Mouse (Mus musculus): ENCODE data around the gene Grik2. TPM values are rescaled to one million over a fixed set of nuclear protein-coding genes. Genes with fewer than 3 reads are reported as not detected.

The Grik2 gene
- total and polyA plus RNA-seq, 2 experiments from 2014 or later = 30.2 to 102 TPM

DNA sequence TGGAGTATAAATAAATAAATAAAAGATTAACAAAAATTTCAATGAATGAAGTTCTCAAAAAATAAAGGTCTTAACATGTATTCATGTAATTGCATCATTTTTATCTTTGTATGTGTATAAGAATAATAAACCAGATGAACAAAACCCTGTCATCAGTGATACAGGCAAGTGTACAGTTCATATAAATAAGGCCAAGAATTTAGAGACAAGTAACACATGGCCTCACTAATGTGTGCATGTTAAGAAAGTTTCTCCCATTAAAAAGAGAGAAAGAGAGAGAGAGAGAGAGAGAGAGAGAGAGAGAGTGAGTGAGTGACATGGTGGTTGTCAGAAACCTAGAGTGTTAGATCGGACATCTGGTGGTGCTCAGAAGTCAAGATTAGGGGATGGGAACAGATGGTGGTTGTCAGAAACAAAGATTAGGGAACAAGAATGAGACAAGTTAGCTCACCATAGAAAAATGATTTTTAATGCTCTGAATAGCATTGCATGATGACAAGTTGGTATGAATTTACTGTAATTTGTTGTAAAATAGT lies 228.6 kb downstream of the Grik2 start:
- Histone ChIP-seq H3K36me3 (ENCODE audit: insufficient read depth) (no peaks in the 10 kb centered on the region), H3K9ac (no peak overlapping the region), H3K4me3 (ENCODE audit: low read depth, low read length) (no peak overlapping the region), H3K27ac (ENCODE audit: low read depth, low read length) (no peak overlapping the region), H3K9me3 (ENCODE audit: low read length) (no peaks in the 10 kb centered on the region), H3K4me1 (ENCODE audit: insufficient read depth) (no peaks in the 10 kb centered on the region), H3K27me3 (ENCODE audit: insufficient read depth, low read length) (no peaks in the 10 kb centered on the region), H3K4me2 (ENCODE audit: low read depth) (no peak overlapping the region)
- TF ChIP-seq CTCF (IDR thresholded peaks at IDR 0.05; ENCODE audit: low read depth) = no peak
- 52% methylated on average over 1 of the region's 1 CpGs for WGBS
- peak; percentile 66 for ATAC-seq
- DNase-seq = peak; percentile 11

DNA sequence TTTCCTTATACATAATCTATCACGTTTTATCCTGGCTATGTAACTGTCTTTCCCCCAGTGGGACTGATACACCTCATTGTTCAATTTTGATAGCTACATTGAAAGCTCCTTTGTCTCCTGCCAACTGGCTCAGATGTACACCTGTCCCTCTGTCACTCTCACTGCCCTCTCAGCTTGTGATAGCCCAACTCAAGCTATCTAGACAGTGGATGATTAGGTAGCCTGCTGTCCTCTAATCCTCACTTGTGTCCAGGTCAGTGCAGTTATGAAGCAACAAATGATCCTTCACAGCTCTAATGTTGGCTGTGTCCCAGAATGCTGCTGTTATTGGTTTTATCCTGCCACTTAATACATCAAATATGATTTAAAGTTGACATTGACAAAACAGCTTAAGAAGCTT lies 246.3 kb downstream of the Grik2 start:
- no peak for ATAC-seq

DNA sequence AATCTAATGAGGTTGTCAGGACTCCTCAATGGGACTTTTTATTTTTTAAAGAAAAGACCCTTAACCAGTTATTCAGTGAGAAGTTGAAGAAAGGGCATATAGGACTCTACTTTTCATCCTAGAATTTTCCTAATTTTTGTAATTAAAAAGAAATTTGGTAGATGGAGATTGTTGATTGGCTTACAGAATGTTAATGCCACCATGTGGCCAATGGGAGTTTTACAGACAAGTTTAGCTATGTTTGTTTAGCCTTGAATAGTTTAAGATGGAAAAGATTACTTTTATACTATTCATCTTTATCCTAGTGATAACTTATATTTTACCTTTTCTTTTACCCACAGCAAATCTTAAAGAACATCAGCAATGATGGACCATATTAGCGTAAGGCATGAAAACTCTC lies 268.8 kb downstream of the Grik2 start:
- ATAC-seq = no peak
- WGBS = 100% methylated on average over 1 of the region's 1 CpGs
- H3K4me3 ChIP-seq (ENCODE audit: low read depth, low read length) = no peak overlapping the region
- H3K27ac ChIP-seq (ENCODE audit: low read depth, low read length) = no peak overlapping the region
- H3K36me3 ChIP-seq (ENCODE audit: insufficient read depth) = no peaks in the 10 kb centered on the region
- H3K9me3 ChIP-seq (ENCODE audit: low read length) = no peaks in the 10 kb centered on the region
- no peaks in the 10 kb centered on the region for H3K27me3 ChIP-seq (ENCODE audit: insufficient read depth, low read length)
- TF ChIP-seq CTCF (IDR thresholded peaks at IDR 0.05; ENCODE audit: low read depth) = peak; percentile 48
- no peaks in the 10 kb centered on the region for H3K4me1 ChIP-seq (ENCODE audit: insufficient read depth)
- DNase-seq = peak; percentile 9
- H3K4me2 ChIP-seq (ENCODE audit: low read depth) = no peak overlapping the region
- no peak overlapping the region for H3K9ac ChIP-seq

More for the DNA sequence above, 246.3 kb downstream of the Grik2 start:
- Histone ChIP-seq H3K4me2 (ENCODE audit: low read depth) (no peak overlapping the region), H3K27me3 (ENCODE audit: insufficient read depth, low read length) (no peaks in the 10 kb centered on the region), H3K27ac (ENCODE audit: low read depth, low read length) (no peak overlapping the region), H3K36me3 (ENCODE audit: insufficient read depth) (no peaks in the 10 kb centered on the region), H3K4me3 (ENCODE audit: low read depth, low read length) (no peak overlapping the region), H3K9me3 (ENCODE audit: low read length) (no peaks in the 10 kb centered on the region), H3K4me1 (ENCODE audit: insufficient read depth) (no peaks in the 10 kb centered on the region), H3K9ac (no peak overlapping the region)
- 57% methylated on average over 1 of the region's 1 CpGs for WGBS
- no peak for TF ChIP-seq CTCF (IDR thresholded peaks at IDR 0.05; ENCODE audit: low read depth)
- DNase-seq = no peak

DNA sequence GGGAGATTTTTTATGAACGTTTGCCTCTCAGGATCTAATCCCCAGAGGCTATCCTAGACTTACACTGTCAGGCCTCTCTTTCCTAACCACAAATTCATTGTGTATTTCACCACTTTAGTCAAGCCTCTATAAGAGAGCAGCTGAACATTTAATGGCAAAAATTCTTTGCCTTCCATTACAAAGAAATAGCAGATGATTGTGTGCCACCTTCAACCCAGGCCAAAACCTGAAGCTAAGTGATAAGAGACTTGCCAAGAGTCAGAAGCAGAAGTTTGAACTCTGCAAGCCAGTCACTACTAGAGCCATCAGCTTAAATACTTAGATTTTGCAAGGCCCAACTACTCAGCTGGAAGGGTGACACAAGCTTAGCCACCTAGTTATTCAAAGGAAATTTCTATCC lies 287.9 kb downstream of the Grik2 start:
- TF ChIP-seq CTCF (IDR thresholded peaks at IDR 0.05; ENCODE audit: low read depth) = no peak
- H3K36me3 ChIP-seq (ENCODE audit: insufficient read depth) = no peaks in the 10 kb centered on the region
- no peaks in the 10 kb centered on the region for H3K4me1 ChIP-seq (ENCODE audit: insufficient read depth)
- no peaks in the 10 kb centered on the region for H3K27me3 ChIP-seq (ENCODE audit: insufficient read depth, low read length)
- WGBS = 61% methylated on average over 1 of the region's 1 CpGs
- no peak for ATAC-seq
- H3K9me3 ChIP-seq (ENCODE audit: low read length) = no peaks in the 10 kb centered on the region
- H3K4me2 ChIP-seq (ENCODE audit: low read depth) = no peak overlapping the region
- DNase-seq = no peak
- no peak overlapping the region for H3K4me3 ChIP-seq (ENCODE audit: low read depth, low read length)
- H3K27ac ChIP-seq (ENCODE audit: low read depth, low read length) = no peak overlapping the region
- no peak overlapping the region for H3K9ac ChIP-seq

DNA sequence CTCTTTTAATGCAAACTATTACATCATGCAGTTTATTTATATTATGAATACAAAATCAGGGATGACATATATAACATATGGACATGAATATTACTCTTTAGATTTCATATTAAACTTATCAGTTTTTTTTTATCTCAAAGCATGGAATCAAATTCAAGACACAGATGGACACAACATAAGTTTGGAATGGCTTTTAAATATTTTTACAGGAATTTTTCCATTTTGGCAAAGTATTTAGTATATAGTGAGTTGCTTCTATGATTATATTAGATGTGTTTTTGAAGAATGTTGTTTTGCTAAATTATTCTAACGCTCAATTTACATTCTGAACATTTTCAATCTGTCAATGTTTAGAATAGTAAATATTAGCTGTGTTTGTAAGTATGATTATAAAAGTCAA lies 291.3 kb downstream of the Grik2 start:
- ATAC-seq = 0 out of 2 replicates have a peak, but pooled peaks have one; percentile 18
- H3K27ac ChIP-seq (ENCODE audit: low read depth, low read length) = no peak overlapping the region
- TF ChIP-seq CTCF (IDR thresholded peaks at IDR 0.05; ENCODE audit: low read depth) = no peak
- no peaks in the 10 kb centered on the region for H3K4me1 ChIP-seq (ENCODE audit: insufficient read depth)
- H3K27me3 ChIP-seq (ENCODE audit: insufficient read depth, low read length) = no peaks in the 10 kb centered on the region
- H3K36me3 ChIP-seq (ENCODE audit: insufficient read depth) = no peaks in the 10 kb centered on the region
- H3K4me2 ChIP-seq (ENCODE audit: low read depth) = no peak overlapping the region
- H3K4me3 ChIP-seq (ENCODE audit: low read depth, low read length) = no peak overlapping the region
- 57% methylated on average over 1 of the region's 1 CpGs for WGBS
- peak; percentile 27 for DNase-seq
- no peaks in the 10 kb centered on the region for H3K9me3 ChIP-seq (ENCODE audit: low read length)
- no peak overlapping the region for H3K9ac ChIP-seq

DNA sequence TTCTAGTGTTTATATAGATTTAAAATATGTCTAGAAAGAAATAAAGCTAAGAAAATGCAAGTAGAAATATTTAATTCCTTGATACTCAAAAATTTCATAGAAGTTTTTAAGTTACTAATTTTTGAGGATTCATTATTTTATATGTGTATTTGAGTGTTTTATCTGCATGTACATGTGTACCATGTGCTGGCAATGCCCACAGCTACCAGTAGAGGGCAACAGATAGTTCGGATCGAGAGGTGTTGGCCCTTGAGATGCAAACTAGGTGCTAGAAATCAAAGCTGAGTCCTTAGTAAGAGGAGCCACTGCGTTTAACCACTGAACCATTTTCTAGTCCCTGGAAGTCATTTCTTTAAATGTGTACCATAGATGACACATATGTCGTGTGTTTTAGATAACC lies 307.1 kb downstream of the Grik2 start:
- ATAC-seq (no peak), DNase-seq (no peak)
- no peaks in the 10 kb centered on the region for H3K36me3 ChIP-seq (ENCODE audit: insufficient read depth)
- WGBS = 83% methylated on average over 4 of the region's 4 CpGs
- H3K9me3 ChIP-seq (ENCODE audit: low read length) = no peaks in the 10 kb centered on the region
- no peak overlapping the region for H3K27ac ChIP-seq (ENCODE audit: low read depth, low read length)
- TF ChIP-seq CTCF (IDR thresholded peaks at IDR 0.05; ENCODE audit: low read depth) = no peak; the same call in 1 of the 2 replicates
- no peak overlapping the region for H3K4me3 ChIP-seq (ENCODE audit: low read depth, low read length)
- no peaks in the 10 kb centered on the region for H3K27me3 ChIP-seq (ENCODE audit: insufficient read depth, low read length)
- no peak overlapping the region for H3K4me2 ChIP-seq (ENCODE audit: low read depth)
- H3K4me1 ChIP-seq (ENCODE audit: insufficient read depth) = no peaks in the 10 kb centered on the region
- no peak overlapping the region for H3K9ac ChIP-seq

DNA sequence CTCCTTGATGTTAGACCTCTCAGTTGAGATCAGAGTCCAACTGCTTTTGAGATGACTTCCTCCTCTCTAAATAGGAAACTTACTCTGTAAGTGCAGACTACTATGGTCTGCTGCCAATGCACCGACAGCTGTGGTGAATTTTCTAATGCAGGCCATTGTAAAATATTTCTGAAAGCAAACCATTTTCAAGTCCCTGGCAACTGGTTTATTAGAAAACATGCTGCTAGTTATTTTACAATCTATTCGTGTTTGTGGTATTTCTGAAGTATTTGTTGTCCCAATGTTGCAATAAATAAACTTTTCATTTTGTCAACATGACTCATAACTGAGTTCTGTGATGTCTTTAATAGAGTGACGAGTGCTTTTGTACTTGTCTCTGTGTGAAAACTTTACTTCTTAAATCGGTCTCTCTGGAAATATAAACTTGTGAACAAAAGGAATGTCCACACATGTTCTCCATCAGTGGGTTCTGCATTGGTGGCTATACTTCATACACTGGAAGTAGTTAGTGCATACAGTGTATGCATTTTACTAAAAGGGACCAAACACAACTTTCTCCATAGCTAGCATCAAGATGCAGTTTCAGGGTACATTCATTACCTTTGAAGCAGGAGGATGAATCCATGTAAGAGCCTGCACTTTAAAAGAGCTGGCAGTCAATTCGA lies 308.3 kb downstream of the Grik2 start:
- Histone ChIP-seq H3K4me1 (ENCODE audit: insufficient read depth) (no peaks in the 10 kb centered on the region), H3K36me3 (ENCODE audit: insufficient read depth) (no peaks in the 10 kb centered on the region), H3K9ac (no peak overlapping the region), H3K4me3 (ENCODE audit: low read depth, low read length) (no peak overlapping the region), H3K27ac (ENCODE audit: low read depth, low read length) (no peak overlapping the region), H3K4me2 (ENCODE audit: low read depth) (no peak overlapping the region), H3K9me3 (ENCODE audit: low read length) (no peaks in the 10 kb centered on the region), H3K27me3 (ENCODE audit: insufficient read depth, low read length) (no peaks in the 10 kb centered on the region)
- WGBS = 73% methylated on average over 5 of the region's 5 CpGs
- DNase-seq (no peak), ATAC-seq (no peak)
- TF ChIP-seq CTCF (IDR thresholded peaks at IDR 0.05; ENCODE audit: low read depth) = no peak

All from forebrain, postnatal 0 days (tissue).